Mouse (Mus musculus): ENCODE results near the gene Gm15085. TPM values are rescaled to one million over a fixed set of nuclear protein-coding genes. Genes with fewer than 3 reads are reported as not detected.
"Not testable (repeated sequence)": the region's sequence is repeated elsewhere in the genome, so short reads cannot be mapped to it uniquely, and the experiment has no call there.

Gene Gm15085
- polyA plus RNA-seq (2016; fragmentation: Nextera tagmentation; extraction: Ambion mirVana) = not detected in 2 replicates

GRCm38 (mm10) chrX:149447317-149447716 is at the start of gene Gm15085:
Gene Gm15085, plus strand, starts transcription at chrX:149447617.
- not testable (repeated sequence) for H3K36me3 ChIP-seq (replicated peaks); H3K4me1 ChIP-seq; H3K27me3 ChIP-seq (ENCODE audit: poor library complexity, severe bottlenecking); H3K9me3 ChIP-seq; DNase-seq (ENCODE audit: extremely low spot score, low spot score); H3K4me3 ChIP-seq; H3K27ac ChIP-seq
- WGBS = no CpG with 5 or more reads among the region's 6 CpGs

Other genes starting within 250 kb of the Gm15085 start
- not detected in 2 replicates for gene Gm15093, start 175.2 kb upstream of the Gm15085 start, polyA plus RNA-seq (2016; fragmentation: Nextera tagmentation; extraction: Ambion mirVana)
- gene Gm10439, start 147.0 kb downstream of the Gm15085 start, polyA plus RNA-seq (2016; fragmentation: Nextera tagmentation; extraction: Ambion mirVana) = not detected in 2 replicates